Mouse (Mus musculus) spleen, adult 2 months (tissue): ENCODE results near the gene Trim38. TPM values are rescaled to one million over a fixed set of nuclear protein-coding genes. Genes with fewer than 3 reads are reported as not detected.
"Not testable (repeated sequence)": the region's sequence is repeated elsewhere in the genome, so short reads cannot be mapped to it uniquely, and the experiment has no call there.

Source experiments
- DNase-seq, 2 experiments: peaks; one replicate each; pipeline versions ENCODE4 v3.0.0 to v3.0.0-alpha.2; 2012 to 2021; ENCODE audit warnings: low spot score in 2 of 2, low read depth in 1 of 2
- H3K27ac ChIP-seq: fragments of 200-500 bp; 2 replicates; pipeline ENCODE4 v1.5.1; 2012; ENCODE audit warnings: low read length, inconsistent platforms; ENCODE audit not compliant: insufficient read depth
- H3K27me3 ChIP-seq: fragments of 200-500 bp; 2 replicates; pipeline ENCODE4 v1.6.1; 2012; ENCODE audit warnings: mild to moderate bottlenecking, moderate library complexity, low read length, inconsistent platforms; ENCODE audit not compliant: control insufficient read depth, insufficient read depth
- H3K36me3 ChIP-seq: fragments of 200-500 bp; 2 replicates; pipeline ENCODE4 v1.6.1; 2012; ENCODE audit warnings: mild to moderate bottlenecking, low read length, inconsistent platforms; ENCODE audit not compliant: control insufficient read depth, insufficient read depth
- H3K4me1 ChIP-seq: fragments of 200-500 bp; 2 replicates; pipeline ENCODE4 v1.6.1; 2011; ENCODE audit warnings: inconsistent platforms; ENCODE audit not compliant: control insufficient read depth, insufficient read depth, insufficient read length
- H3K4me3 ChIP-seq: fragments of 200-500 bp; 2 replicates; pipeline ENCODE4 v1.5.1; 2011; ENCODE audit warnings: mild to moderate bottlenecking, inconsistent platforms; ENCODE audit not compliant: insufficient read depth, insufficient read length; ENCODE audit errors: extremely low read depth
- CTCF ChIP-seq: fragments of 200-500 bp; IDR thresholded peaks from 2 replicates; pipeline ENCODE4 v1.5.1; 2011; ENCODE audit warnings: mild to moderate bottlenecking, inconsistent platforms; ENCODE audit not compliant: insufficient read depth, insufficient read length, insufficient replicate concordance; ENCODE audit errors: extremely low read depth
- POLR2A ChIP-seq: fragments of 200-500 bp; IDR thresholded peaks from 2 replicates; pipeline ENCODE4 v1.6.1; 2011; ENCODE audit warnings: low read depth, low read length, inconsistent platforms
- WGBS: fragments of 180-500 bp; shearing (Covaris S2); methylation state at CpG from one replicate; pipeline ENCODE4 v1.1.7; 2018; 5-methylcytosine and 5-hydroxymethylcytosine counted together
- polyA plus RNA-seq: library from polyadenylated mRNA; depleted of rRNA; stranded (reverse); fragments of >200 nt; gene quantifications from 2 replicates; pipeline ENCODE4 v1.2.3, GENCODE M21; 2012

The Trim38 gene
- polyA plus RNA-seq, 1 experiment: not detected

GRCm38 (mm10) chr13:23761871-23762821 is 7.6 kb upstream of the Trim38 start, which contains the start of gene Hist1h3a:
Hist1h3a (minus strand) TSS chr13:23762386.
- not testable (repeated sequence) for H3K36me3 ChIP-seq, H3K27me3 ChIP-seq, H3K4me1 ChIP-seq
- H3K4me3 ChIP-seq: peak within 1 kb of the TSS; percentile 60
- DNase-seq: peak; percentile 65 to 88
- WGBS: under 1% methylated on average over 38 of the region's 52 CpGs
- peak within 1 kb of the TSS; percentile 86 for H3K27ac ChIP-seq
- peak; percentile 66 for TF ChIP-seq POLR2A

- H3K4me3 ChIP-seq: no peak overlapping the region; the same call in 1 of the 2 replicates
- WGBS: under 1% methylated on average over 10 of the region's 10 CpGs
- no peak for TF ChIP-seq POLR2A
- TF ChIP-seq CTCF: no peak
Observed at GRCm38 (mm10) chr13:23763242-23763585, 6.5 kb upstream of the Trim38 start.

GRCm38 (mm10) chr13:23763586-23764323 is 6.0 kb upstream of the Trim38 start, which contains the start of gene Hist1h1a:
Hist1h1a (plus strand) TSS chr13:23763666.
- WGBS: 3% methylated on average over 34 of the region's 34 CpGs
- TF ChIP-seq CTCF: no peak
- peak; percentile 66 for TF ChIP-seq POLR2A
- Histone ChIP-seq H3K4me3 (peak within 1 kb of the TSS; percentile 67), H3K27me3 (no peaks in the 10 kb centered on the region), H3K4me1 (no peaks in the 10 kb centered on the region; the same call in 1 of the 2 replicates), H3K27ac (peak within 1 kb of the TSS; percentile 79), H3K36me3 (no peaks in the 10 kb centered on the region)
- peak; percentile 80 to 81 for DNase-seq

More at GRCm38 (mm10) chr13:23763242-23763585, 6.5 kb upstream of the Trim38 start:
- Histone ChIP-seq H3K36me3 (no peaks in the 10 kb centered on the region), H3K27me3 (no peaks in the 10 kb centered on the region), H3K4me1 (no peaks in the 10 kb centered on the region; the same call in 1 of the 2 replicates), H3K27ac (peak overlapping the region; percentile 79)
- DNase-seq: no peak

GRCm38 (mm10) chr13:23764324-23765171 is 5.2 kb upstream of the Trim38 start:
- no peaks in the 10 kb centered on the region for H3K36me3 ChIP-seq
- H3K4me1 ChIP-seq: no peaks in the 10 kb centered on the region; the same call in 1 of the 2 replicates
- TF ChIP-seq CTCF (no peak), POLR2A (no peak)
- peak overlapping the region; percentile 78 for H3K27ac ChIP-seq
- no peaks in the 10 kb centered on the region for H3K27me3 ChIP-seq
- H3K4me3 ChIP-seq: peak overlapping the region; percentile 67; the same call in 1 of the 2 replicates
- 51% methylated on average over 12 of the region's 12 CpGs for WGBS
- no peak for DNase-seq

DNA sequence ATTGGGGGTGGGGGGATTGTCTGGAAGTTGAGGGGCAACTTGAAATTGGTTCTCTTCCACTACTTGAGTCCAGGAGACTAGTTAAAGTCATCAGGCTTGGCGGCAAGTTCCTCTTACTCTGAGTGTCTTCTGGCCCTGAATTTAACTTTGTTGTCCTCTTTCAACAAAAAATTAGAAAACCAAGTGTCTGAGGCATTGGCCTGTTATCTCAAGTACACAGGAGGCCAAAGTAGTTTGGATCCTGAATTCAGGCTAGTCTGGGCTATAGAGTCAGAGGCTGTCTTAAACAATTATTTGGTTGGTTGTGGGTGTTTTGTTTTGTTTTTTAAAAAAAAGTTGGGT is 4.6 kb upstream of the Trim38 start:
- Histone ChIP-seq H3K27ac (no peak overlapping the region), H3K4me1 (no peaks in the 10 kb centered on the region; the same call in 1 of the 2 replicates), H3K36me3 (no peaks in the 10 kb centered on the region), H3K27me3 (no peaks in the 10 kb centered on the region), H3K4me3 (no peak overlapping the region)
- 69% methylated on average over 1 of the region's 1 CpGs for whole genome bisulfite sequencing
- DNase-seq: no peak
- TF ChIP-seq POLR2A: no peak
- TF ChIP-seq CTCF: no peak

GRCm38 (mm10) chr13:23766772-23767171 is 2.9 kb upstream of the Trim38 start:
- Histone ChIP-seq H3K4me3 (no peak overlapping the region), H3K36me3 (no peaks in the 10 kb centered on the region), H3K27ac (no peak overlapping the region), H3K4me1 (no peaks in the 10 kb centered on the region; the same call in 1 of the 2 replicates), H3K27me3 (no peaks in the 10 kb centered on the region)
- no peak for DNase-seq
- TF ChIP-seq CTCF: no peak
- no peak for TF ChIP-seq POLR2A
